9 mouse cellular contexts compared by ENCODE assay signal in genomic region chr3:142620111-142620955, GRCm38 (mm10). TPM values are rescaled to one million over a fixed set of nuclear protein-coding genes. Genes with fewer than 3 reads are reported as not detected.
DNase-seq lines count a peak whose midpoint lies in the region; ATAC-seq and TF ChIP-seq lines count a peak whose summit lies in the region.
"Had no signal": no experiment of that assay in that cellular context is flagged by ENCODE, and none has a peak within 500 bp of the region (broad histone marks: within the 10 kb centered on the region; RNA-seq: fewer than 3 reads in every experiment).

TSS of gene Gbp2 (plus strand) at chr3:142620602.

- peak within 1 kb of the TSS; percentile 69 for H3K27ac ChIP-seq in embryonic fibroblast, embryonic 13.5 days (ENCODE audit: insufficient read depth, low read length)
- H3K27ac ChIP-seq in intestine, postnatal 0 days (ENCODE audit: low read depth, low read length), result no peak within 1 kb of the TSS; the same call in 1 of the 2 replicates
- H3K27ac ChIP-seq: midbrain, embryonic 12.5 days had no signal

- H3K9me3 ChIP-seq in intestine, postnatal 0 days (ENCODE audit: control insufficient read depth), result no peaks in the 10 kb centered on the region
- H3K9me3 ChIP-seq: midbrain, embryonic 12.5 days had no signal

- H3K27me3 ChIP-seq in intestine, postnatal 0 days (replicated peaks; ENCODE audit: control insufficient read depth, insufficient read depth, low read length), result peaks cover 17% of the 10 kb centered on the region; the same call in 1 of the 2 replicates
- H3K27me3 ChIP-seq: midbrain, embryonic 12.5 days had no signal

- peak; percentile 42 to 49 for DNase-seq in B cell, adult 2 months
- peak; percentile 14 for DNase-seq in ES-CJ7 (ENCODE audit: low read depth, low spot score)
- DNase-seq in lung, postnatal 25 days (ENCODE audit: low spot score), result peak; percentile 81
- DNase-seq in thymus, postnatal 4 days, result peak; percentile 36
- no peak for DNase-seq in right cerebral cortex, postnatal 4 days
- DNase-seq in cerebellum, adult 11-12 months, result no peak

- no peaks in the 10 kb centered on the region for H3K36me3 ChIP-seq in intestine, postnatal 0 days (ENCODE audit: control insufficient read depth, insufficient read depth)
- H3K36me3 ChIP-seq: midbrain, embryonic 12.5 days had no signal

- H3K4me3 ChIP-seq in embryonic fibroblast, embryonic 13.5 days (ENCODE audit: insufficient read depth, low read length), result peak within 1 kb of the TSS; percentile 49
- H3K4me3 ChIP-seq in intestine, postnatal 0 days (ENCODE audit: low read depth, low read length), result peak within 1 kb of the TSS; percentile 34
- H3K4me3 ChIP-seq: midbrain, embryonic 12.5 days had no signal

- no peaks in the 10 kb centered on the region for H3K4me1 ChIP-seq in embryonic fibroblast, embryonic 13.5 days (ENCODE audit: control insufficient read depth, insufficient read depth, low read length)
- no peaks in the 10 kb centered on the region for H3K4me1 ChIP-seq in intestine, postnatal 0 days (replicated peaks; ENCODE audit: control insufficient read depth, insufficient read depth, low read length)

- peak within 1 kb of the TSS; percentile 34; the same call in 1 of the 2 replicates for H3K9ac ChIP-seq in intestine, postnatal 0 days (ENCODE audit: low read depth, low read length)
- H3K9ac ChIP-seq: midbrain, embryonic 12.5 days had no signal

- peak within 1 kb of the TSS; percentile 63 for H3K4me2 ChIP-seq in intestine, postnatal 0 days (replicated peaks; ENCODE audit: low read depth)
- H3K4me2 ChIP-seq: midbrain, embryonic 12.5 days had no signal

- 0 out of 2 replicates have a peak, but pooled peaks have one; percentile 15 for TF ChIP-seq POLR2A in embryonic fibroblast, embryonic 13.5 days (IDR thresholded peaks at IDR 0.05; ENCODE audit: low read depth, low read length)

- 30% methylated on average over 4 of the region's 4 CpGs for WGBS in intestine, postnatal 0 days

- peak; percentile 49; the same call in 1 of the 2 replicates for ATAC-seq in intestine, postnatal 0 days

- no peak for TF ChIP-seq CTCF in embryonic fibroblast, embryonic 13.5 days (IDR thresholded peaks at IDR 0.05; ENCODE audit: borderline replicate concordance, insufficient read depth, low read length)
- no peak for TF ChIP-seq CTCF in intestine, postnatal 0 days (IDR thresholded peaks at IDR 0.05; ENCODE audit: low read depth)

RNA-seq across cellular contexts. Expression of gene Gbp2, which starts in this region (rescaled TPM):
- 17.9 and 27.3 TPM in 2 replicates for polyA plus RNA-seq in embryonic fibroblast, embryonic 13.5 days (2011; ENCODE audit: insufficient read length, low read depth, missing spikeins)
- polyA plus RNA-seq in intestine, postnatal 0 days (2015; fragmentation: Nextera tagmentation; extraction: Ambion mirVana), result 4.4 and 5.0 TPM in 2 replicates

Comparison
In these comparisons a context has a peak if more than half of its experiments do, and no peak if none do; other contexts are left out.
1. DNase-seq: peak in B cell, adult 2 months (2 of 2), ES-CJ7 (single experiment), lung, postnatal 25 days (single experiment) and thymus, postnatal 4 days (single experiment); none in right cerebral cortex, postnatal 4 days (single experiment) and cerebellum, adult 11-12 months (single experiment).